Mouse (Mus musculus) heart, embryonic 12.5 days (tissue): ENCODE data around the gene 4930469K13Rik. TPM values are rescaled to one million over a fixed set of nuclear protein-coding genes. Genes with fewer than 3 reads are reported as not detected.

ENCODE experiments used
- ATAC-seq: fragments of 200-750 bp; cut with Nextera tagmentation; 2 replicates; pipeline ENCODE4 v1.8.0; 2017; ENCODE audit warnings: moderate TSS enrichment, moderate library complexity; ENCODE audit not compliant: insufficient number of reproducible peaks, low FRiP score
- H3K27ac ChIP-seq: fragments of 300-500 bp; sonication (generic); 2 replicates; pipeline ENCODE4 v1.5.1; 2016; ENCODE audit warnings: mild to moderate bottlenecking, moderate library complexity; ENCODE audit not compliant: poor library complexity, severe bottlenecking
- H3K27me3 ChIP-seq: fragments of 300-500 bp; sonication (generic); replicated peaks from 2 replicates; pipeline ENCODE4 v1.6.1; 2016; ENCODE audit warnings: mild to moderate bottlenecking, moderate library complexity
- H3K36me3 ChIP-seq: fragments of 300-500 bp; sonication (generic); 2 replicates; pipeline ENCODE4 v1.6.1; 2016; ENCODE audit warnings: mild to moderate bottlenecking, moderate library complexity
- H3K4me1 ChIP-seq: fragments of 300-500 bp; sonication (generic); replicated peaks from 2 replicates; pipeline ENCODE4 v1.6.1; 2016; ENCODE audit warnings: mild to moderate bottlenecking
- H3K4me2 ChIP-seq: fragments of 300-500 bp; sonication (generic); 2 replicates; pipeline ENCODE4 v1.6.1; 2016; ENCODE audit warnings: mild to moderate bottlenecking, moderate library complexity
- H3K4me3 ChIP-seq: fragments of 300-500 bp; sonication (generic); 2 replicates; pipeline ENCODE4 v1.5.1; 2016; ENCODE audit warnings: mild to moderate bottlenecking
- H3K9ac ChIP-seq: fragments of 300-500 bp; sonication (generic); 2 replicates; pipeline ENCODE4 v1.6.1; 2016; ENCODE audit warnings: mild to moderate bottlenecking, moderate library complexity
- H3K9me3 ChIP-seq: fragments of 300-500 bp; sonication (generic); replicated peaks from 2 replicates; pipeline ENCODE4 v1.6.1; 2016; ENCODE audit warnings: mild to moderate bottlenecking, moderate library complexity
- WGBS: fragments of 180-500 bp; shearing (Covaris S2); methylation state at CpG from one replicate; pipeline ENCODE4 v1.1.7; 2016; 5-methylcytosine and 5-hydroxymethylcytosine counted together
- polyA plus RNA-seq: library from polyadenylated mRNA; unstranded; fragments of >200 nt; fragmentation: Nextera tagmentation; extraction: Ambion mirVana; gene quantifications from 2 replicates; pipeline ENCODE4 v1.2.1, GENCODE M21; 2016

4930469K13Rik gene
- polyA plus RNA-seq, 1 experiment from 2014 or later: not detected

DNA sequence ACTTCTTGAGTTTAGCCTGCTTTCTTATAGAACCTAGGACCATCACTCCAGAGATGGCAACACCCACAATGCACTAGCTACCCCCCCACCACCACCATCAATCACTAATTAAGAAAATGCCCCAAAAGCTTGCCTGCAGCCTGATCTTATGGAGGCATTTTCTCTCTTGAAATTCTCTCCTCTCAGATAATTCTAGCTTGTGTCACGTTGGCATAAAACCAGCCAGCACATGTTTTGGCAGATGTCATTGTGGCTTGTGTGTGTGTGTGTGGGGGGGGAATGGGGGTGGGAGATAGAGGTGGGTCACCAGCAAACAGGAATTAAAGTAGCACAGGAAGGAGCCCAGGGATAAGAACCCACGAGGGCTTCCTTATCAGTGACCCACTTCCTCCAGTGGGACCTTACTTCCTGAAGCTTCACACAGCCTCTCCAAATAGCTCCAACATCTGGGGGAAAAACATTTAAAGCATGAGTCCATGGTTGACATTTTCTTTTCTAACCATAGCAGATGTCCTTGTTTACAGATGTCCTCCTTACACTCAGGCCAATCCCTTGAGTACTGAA, 18.3 kb upstream of the 4930469K13Rik start:
- Histone ChIP-seq H3K4me2 (no peak overlapping the region), H3K9me3 (no peaks in the 10 kb centered on the region), H3K4me1 (0 out of 2 replicates have a peak, but pooled peaks cover 2% of the 10 kb centered on the region), H3K27me3 (no peaks in the 10 kb centered on the region), H3K27ac (no peak overlapping the region), H3K4me3 (no peak overlapping the region), H3K9ac (no peak overlapping the region), H3K36me3 (no peaks in the 10 kb centered on the region)
- no peak; the same call in 1 of the 2 replicates for ATAC-seq
- 29% methylated on average over 2 of the region's 2 CpGs for WGBS

DNA sequence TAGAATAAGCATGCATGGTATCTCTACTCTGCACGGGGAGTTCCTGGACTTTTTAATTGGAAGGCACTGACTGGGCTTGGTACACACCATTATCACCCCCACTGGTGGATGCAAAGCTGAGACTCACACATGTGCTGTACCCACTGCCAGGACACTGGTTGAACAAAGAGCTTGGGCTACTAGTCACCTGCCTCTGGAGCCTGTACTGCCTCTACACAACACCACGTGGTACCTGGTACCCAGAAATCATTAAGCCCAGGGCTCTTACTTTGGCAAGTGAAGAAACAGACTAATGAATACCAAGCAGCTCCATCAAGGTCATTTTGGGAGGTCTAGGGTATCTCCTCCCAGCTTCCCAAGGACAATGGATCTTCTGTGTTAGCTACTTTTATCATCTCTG, 15.4 kb upstream of the 4930469K13Rik start:
- H3K27me3 ChIP-seq: no peaks in the 10 kb centered on the region
- ATAC-seq: no peak
- 51% methylated on average over 2 of the region's 2 CpGs for WGBS
- H3K36me3 ChIP-seq: no peaks in the 10 kb centered on the region
- H3K9ac ChIP-seq: no peak overlapping the region
- 0 out of 2 replicates have a peak, but pooled peaks cover 2% of the 10 kb centered on the region for H3K4me1 ChIP-seq
- H3K4me3 ChIP-seq: no peak overlapping the region
- H3K27ac ChIP-seq: no peak overlapping the region
- H3K9me3 ChIP-seq: no peaks in the 10 kb centered on the region
- no peak overlapping the region for H3K4me2 ChIP-seq

DNA sequence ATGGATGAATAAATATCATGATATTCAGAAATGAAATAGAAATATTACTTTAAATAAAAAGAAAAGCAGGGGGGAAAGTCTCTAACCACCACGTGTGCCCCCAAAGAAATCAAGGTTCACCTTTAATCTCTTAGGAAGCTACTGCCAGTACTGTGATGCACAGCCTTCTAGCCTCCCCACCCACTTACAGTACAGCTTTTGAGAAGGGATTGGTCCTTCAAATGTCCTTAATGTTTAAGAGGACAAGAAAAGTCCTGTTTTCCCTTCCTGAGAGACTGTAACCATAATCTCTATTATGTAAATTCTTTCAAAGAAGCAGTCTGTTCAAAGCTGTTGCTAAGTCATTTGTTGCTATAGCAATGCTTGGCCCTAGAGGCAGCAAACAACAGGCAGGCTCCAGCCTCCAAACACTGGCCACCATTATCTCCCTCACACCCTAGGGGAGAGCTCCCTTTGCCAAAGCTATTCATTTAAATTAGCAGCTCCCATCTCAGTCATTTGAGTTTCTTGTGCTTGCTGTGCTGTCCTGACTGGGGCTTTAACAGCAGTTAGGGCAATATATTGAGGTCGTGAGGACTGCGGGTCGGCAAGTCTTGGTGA, 14.5 kb upstream of the 4930469K13Rik start:
- Histone ChIP-seq H3K9ac (no peak overlapping the region), H3K27me3 (no peaks in the 10 kb centered on the region), H3K4me3 (no peak overlapping the region), H3K4me1 (0 out of 2 replicates have a peak, but pooled peaks cover 2% of the 10 kb centered on the region), H3K4me2 (no peak overlapping the region), H3K36me3 (no peaks in the 10 kb centered on the region), H3K27ac (no peak overlapping the region), H3K9me3 (no peaks in the 10 kb centered on the region)
- 48% methylated on average over 4 of the region's 4 CpGs for WGBS
- no peak for ATAC-seq

DNA sequence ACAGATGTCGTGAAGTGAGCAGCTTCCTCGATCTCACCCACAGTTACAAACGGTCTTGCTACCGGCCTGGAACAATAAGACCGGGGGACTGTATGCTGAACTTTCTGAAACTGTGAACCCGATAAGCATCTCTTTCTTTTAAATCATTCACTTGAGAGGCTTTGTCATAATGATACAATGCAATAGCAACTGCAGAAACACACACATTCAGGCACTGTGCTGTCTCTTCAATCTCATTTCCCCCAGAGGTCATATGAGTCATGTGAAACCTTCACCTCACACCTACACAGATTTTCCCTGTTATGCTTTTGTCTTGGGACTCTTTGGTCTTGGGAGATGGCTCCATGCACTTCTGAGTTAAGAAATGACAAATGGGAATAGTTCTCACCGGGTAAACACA, 13.6 kb upstream of the 4930469K13Rik start:
- Histone ChIP-seq H3K27ac (no peak overlapping the region), H3K4me3 (no peak overlapping the region), H3K4me1 (0 out of 2 replicates have a peak, but pooled peaks cover 2% of the 10 kb centered on the region), H3K9me3 (no peaks in the 10 kb centered on the region), H3K9ac (no peak overlapping the region), H3K4me2 (no peak overlapping the region), H3K36me3 (no peaks in the 10 kb centered on the region), H3K27me3 (no peaks in the 10 kb centered on the region)
- WGBS: 60% methylated on average over 7 of the region's 7 CpGs
- no peak for ATAC-seq

DNA sequence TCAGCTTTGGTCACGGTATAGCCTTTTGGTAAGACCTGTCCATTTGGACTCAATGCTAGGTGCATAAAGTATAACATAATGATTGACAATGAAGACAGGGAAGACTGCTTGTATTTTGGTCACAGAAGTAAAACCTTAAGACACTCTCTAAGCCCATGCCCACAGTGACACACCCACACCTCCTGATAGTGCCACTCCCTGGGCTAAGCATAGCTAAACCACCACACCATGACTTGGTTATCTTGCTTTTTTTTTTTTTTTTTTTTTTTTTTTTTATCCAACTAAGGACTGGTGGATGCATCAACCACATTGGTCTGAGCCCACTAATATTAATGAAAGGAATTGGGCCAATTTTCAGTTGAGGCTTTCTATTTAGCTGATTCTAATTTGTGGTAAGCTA, 10.9 kb upstream of the 4930469K13Rik start:
- H3K4me1 ChIP-seq: 0 out of 2 replicates have a peak, but pooled peaks cover 2% of the 10 kb centered on the region
- 90% methylated on average over 1 of the region's 1 CpGs for WGBS
- no peak overlapping the region for H3K4me3 ChIP-seq
- ATAC-seq: no peak
- no peak overlapping the region for H3K4me2 ChIP-seq
- H3K9ac ChIP-seq: no peak overlapping the region
- no peak overlapping the region for H3K27ac ChIP-seq
- H3K9me3 ChIP-seq: no peaks in the 10 kb centered on the region
- H3K27me3 ChIP-seq: no peaks in the 10 kb centered on the region
- H3K36me3 ChIP-seq: no peaks in the 10 kb centered on the region

DNA sequence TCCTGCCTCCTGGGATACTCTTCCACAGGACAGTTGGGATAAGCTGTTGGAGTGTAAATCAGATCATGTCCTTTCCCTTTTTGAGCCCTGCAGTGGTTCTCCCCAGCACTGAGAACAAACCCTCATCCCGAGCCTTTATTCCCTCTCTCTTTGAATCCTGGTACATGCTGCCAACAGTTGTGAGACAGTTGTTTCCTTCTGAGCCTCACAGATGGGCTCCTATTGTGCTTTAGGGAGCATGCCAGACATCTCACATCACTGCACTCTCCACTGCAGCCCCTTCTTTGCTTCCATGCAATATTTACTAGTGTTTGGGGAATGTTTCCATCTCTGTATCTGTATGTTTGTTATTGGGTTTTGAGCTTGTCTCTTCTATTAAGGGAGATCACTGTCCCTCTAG, 6.6 kb upstream of the 4930469K13Rik start:
- WGBS: 39% methylated on average over 1 of the region's 1 CpGs
- H3K27me3 ChIP-seq: no peaks in the 10 kb centered on the region
- no peak overlapping the region for H3K4me3 ChIP-seq
- H3K36me3 ChIP-seq: no peaks in the 10 kb centered on the region
- H3K4me2 ChIP-seq: no peak overlapping the region
- no peak overlapping the region for H3K27ac ChIP-seq
- H3K9ac ChIP-seq: no peak overlapping the region
- H3K4me1 ChIP-seq: no peaks in the 10 kb centered on the region
- no peaks in the 10 kb centered on the region for H3K9me3 ChIP-seq
- no peak for ATAC-seq

DNA sequence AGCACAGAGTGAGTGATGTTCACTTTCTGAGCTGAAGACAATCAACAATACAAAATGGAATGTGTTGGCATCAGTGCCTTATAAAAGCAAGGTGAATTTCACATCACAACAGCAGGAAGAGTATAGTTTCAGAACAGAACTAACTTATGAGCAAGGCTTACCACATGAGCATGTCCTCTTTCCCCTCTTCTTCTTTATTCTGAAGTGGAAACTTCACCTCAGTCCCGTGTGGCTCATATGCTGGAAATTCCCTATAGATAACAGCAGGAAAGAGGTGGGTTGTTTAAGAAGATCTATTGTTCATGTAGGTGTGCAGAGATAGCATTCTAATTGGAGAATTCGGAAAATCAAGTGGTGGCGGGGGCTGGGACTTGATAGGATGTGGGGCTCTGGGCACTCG, 3.5 kb upstream of the 4930469K13Rik start:
- Histone ChIP-seq H3K27ac (no peak overlapping the region), H3K4me3 (no peak overlapping the region), H3K4me1 (no peaks in the 10 kb centered on the region), H3K9ac (no peak overlapping the region), H3K27me3 (no peaks in the 10 kb centered on the region), H3K9me3 (no peaks in the 10 kb centered on the region), H3K4me2 (no peak overlapping the region), H3K36me3 (no peaks in the 10 kb centered on the region)
- WGBS: 60% methylated on average over 4 of the region's 4 CpGs
- ATAC-seq: no peak

DNA sequence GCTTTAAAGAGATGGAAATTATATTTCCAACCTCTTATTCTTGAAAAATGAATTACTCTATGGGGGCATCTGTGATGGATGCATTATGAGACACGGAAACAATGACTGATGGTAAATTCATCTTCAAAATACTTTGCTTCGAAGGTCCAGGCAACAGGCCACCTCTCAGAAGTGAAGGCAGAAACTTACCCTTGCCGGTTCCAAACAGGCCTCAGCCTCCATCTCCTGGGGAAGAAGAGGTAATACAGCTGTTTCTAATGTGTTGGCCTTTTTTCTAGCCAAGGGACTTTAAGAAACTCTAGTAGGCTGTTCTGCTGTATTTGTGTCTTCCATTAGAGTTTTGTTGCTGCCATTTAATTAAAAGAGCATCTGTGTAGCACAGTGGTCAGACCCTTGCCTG, 11.3 kb downstream of the 4930469K13Rik start:
- ATAC-seq: no peak
- no peak overlapping the region for H3K27ac ChIP-seq
- no peaks in the 10 kb centered on the region for H3K36me3 ChIP-seq
- H3K4me3 ChIP-seq: no peak overlapping the region
- H3K27me3 ChIP-seq: no peaks in the 10 kb centered on the region
- H3K4me2 ChIP-seq: no peak overlapping the region
- no peaks in the 10 kb centered on the region for H3K9me3 ChIP-seq
- no peak overlapping the region for H3K9ac ChIP-seq
- 0 out of 2 replicates have a peak, but pooled peaks cover 9% of the 10 kb centered on the region for H3K4me1 ChIP-seq
- WGBS: 65% methylated on average over 3 of the region's 3 CpGs

DNA sequence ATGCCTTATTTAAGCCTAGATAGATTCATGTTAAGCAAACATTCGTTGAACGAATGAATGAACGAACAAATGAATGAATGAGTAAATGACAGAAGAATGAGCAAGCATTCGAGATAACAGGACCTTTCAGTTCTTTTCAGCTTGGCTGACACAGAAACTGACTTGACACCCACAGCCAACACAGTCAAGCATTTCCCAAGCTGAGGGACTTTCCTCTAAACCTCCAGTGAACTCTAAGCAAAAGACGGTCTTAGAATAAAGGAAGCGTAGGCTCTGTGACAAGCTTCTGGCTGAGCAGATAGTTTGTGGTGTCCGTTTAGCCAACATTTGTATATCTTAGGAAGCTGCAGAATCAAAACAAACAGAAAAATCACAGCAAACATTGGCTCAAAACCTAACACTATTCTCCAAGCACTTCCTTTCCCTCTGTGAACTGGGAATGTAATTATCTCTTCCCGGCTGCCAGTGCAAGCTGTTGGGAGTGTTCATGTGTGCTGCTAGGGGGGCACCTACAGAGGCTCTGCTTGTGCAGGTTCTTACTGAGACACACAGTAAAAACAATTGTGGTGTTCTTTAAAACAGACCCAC, 12.1 kb downstream of the 4930469K13Rik start:
- no peak overlapping the region for H3K4me3 ChIP-seq
- no peaks in the 10 kb centered on the region for H3K27me3 ChIP-seq
- 62% methylated on average over 8 of the region's 8 CpGs for WGBS
- 0 out of 2 replicates have a peak, but pooled peaks cover 9% of the 10 kb centered on the region for H3K4me1 ChIP-seq
- no peak overlapping the region for H3K4me2 ChIP-seq
- H3K36me3 ChIP-seq: no peaks in the 10 kb centered on the region
- no peak for ATAC-seq
- no peak overlapping the region for H3K27ac ChIP-seq
- H3K9me3 ChIP-seq: no peaks in the 10 kb centered on the region
- H3K9ac ChIP-seq: no peak overlapping the region

DNA sequence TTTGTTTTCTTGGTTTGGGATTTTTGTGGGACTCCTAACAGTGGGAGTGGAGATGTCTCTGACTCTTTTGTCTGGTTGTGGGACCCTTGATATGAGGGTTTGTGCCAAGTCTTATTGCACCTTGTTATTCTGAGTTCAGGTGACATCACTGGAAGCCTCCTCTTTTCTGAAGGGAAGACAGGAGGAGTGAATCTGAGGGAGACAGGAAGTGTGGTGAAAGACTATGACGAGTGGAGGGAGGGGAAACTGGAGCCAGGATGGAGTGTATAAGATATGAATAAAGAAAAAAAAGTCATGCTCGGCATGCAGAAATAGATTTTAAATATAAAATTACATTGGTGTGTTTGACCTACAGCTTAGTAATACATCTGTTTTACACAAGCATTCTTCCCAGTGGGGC, 13.7 kb downstream of the 4930469K13Rik start:
- Histone ChIP-seq H3K27me3 (no peaks in the 10 kb centered on the region), H3K9ac (no peak overlapping the region), H3K9me3 (no peaks in the 10 kb centered on the region), H3K36me3 (no peaks in the 10 kb centered on the region), H3K4me1 (0 out of 2 replicates have a peak, but pooled peaks cover 9% of the 10 kb centered on the region), H3K4me3 (no peak overlapping the region), H3K27ac (no peak overlapping the region), H3K4me2 (no peak overlapping the region)
- 46% methylated on average over 2 of the region's 2 CpGs for WGBS
- ATAC-seq: no peak

DNA sequence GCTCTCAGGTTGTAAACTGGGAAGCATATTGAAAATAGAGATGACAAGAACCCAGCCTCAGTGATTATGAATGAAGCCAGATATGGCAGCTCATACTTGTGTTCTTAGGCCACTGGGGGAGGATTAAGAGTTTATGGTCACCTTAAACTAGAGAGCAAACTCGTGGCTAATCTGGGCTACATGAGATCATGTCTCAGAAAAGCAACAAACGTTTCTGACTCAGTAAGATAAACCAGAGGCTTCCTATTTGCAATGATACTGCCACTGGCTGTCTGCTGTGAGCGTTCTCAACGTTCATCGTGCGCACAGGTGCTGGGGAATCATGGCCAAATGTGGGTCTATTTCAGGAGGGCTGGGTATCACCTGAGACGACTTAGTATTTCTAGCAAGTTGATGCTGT, 14.6 kb downstream of the 4930469K13Rik start:
- 32% methylated on average over 7 of the region's 7 CpGs for WGBS
- no peak overlapping the region for H3K27ac ChIP-seq
- no peaks in the 10 kb centered on the region for H3K9me3 ChIP-seq
- H3K27me3 ChIP-seq: no peaks in the 10 kb centered on the region
- 0 out of 2 replicates have a peak, but pooled peaks cover 9% of the 10 kb centered on the region for H3K4me1 ChIP-seq
- H3K9ac ChIP-seq: no peak overlapping the region
- ATAC-seq: no peak
- H3K36me3 ChIP-seq: no peaks in the 10 kb centered on the region
- H3K4me2 ChIP-seq: no peak overlapping the region
- H3K4me3 ChIP-seq: no peak overlapping the region
